Comparison of ENCODE assay signal across 23 mouse cellular contexts in the genomic region with DNA sequence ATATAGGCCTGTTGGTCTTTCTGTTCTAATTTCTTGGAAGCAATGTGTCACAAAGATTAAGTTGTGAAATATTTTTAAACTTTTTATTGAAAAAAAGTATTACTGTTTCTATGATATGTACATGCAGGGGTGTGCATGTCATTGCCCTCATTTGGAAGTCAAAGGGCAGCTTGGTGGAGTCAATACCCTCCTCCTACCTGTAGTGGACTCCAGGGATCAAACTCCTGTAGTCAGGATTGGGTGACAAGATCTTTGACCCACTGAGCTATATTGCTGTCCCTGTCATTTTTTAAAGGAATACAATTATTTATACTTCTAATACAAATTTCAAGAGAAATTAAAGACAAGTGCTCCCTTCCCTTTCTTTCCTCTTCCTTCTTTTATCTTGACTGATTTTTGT.
"Had no signal": no experiment of that assay in that cellular context is flagged by ENCODE, and none has a peak within 500 bp of the region (broad histone marks: within the 10 kb centered on the region; RNA-seq: fewer than 3 reads in every experiment).

No protein-coding gene starts in this region.

- DNase-seq: gastrocnemius, adult 2 months; gastrocnemius, postnatal 10 days; gastrocnemius, postnatal 25 days; heart, adult 18-20 months; heart, postnatal 10 days; heart, postnatal 4 days; kidney, postnatal 10 days; kidney, postnatal 4 days had no signal

- H3K4me2 ChIP-seq: heart, embryonic 12.5 days; hindbrain, embryonic 12.5 days; hindbrain, embryonic 14.5 days; intestine, embryonic 15.5 days; limb, embryonic 12.5 days; liver, embryonic 11.5 days had no signal

- H3K4me3 ChIP-seq: gastrocnemius, adult 2 months; heart, embryonic 10.5 days; heart, embryonic 12.5 days; hindbrain, embryonic 10.5 days; hindbrain, embryonic 12.5 days; intestine, embryonic 15.5 days; layer of hippocampus, adult 2 months; left cerebral cortex, adult 2 months; limb, embryonic 10.5 days; limb, embryonic 12.5 days had no signal

- H3K9ac ChIP-seq: heart, embryonic 12.5 days; hindbrain, embryonic 12.5 days; hindbrain, embryonic 14.5 days; intestine, embryonic 15.5 days; limb, embryonic 12.5 days; liver, embryonic 14.5 days had no signal

- H3K9me3 ChIP-seq: heart, embryonic 10.5 days; heart, embryonic 12.5 days; hindbrain, embryonic 10.5 days; hindbrain, embryonic 12.5 days; intestine, embryonic 15.5 days; limb, embryonic 10.5 days; limb, embryonic 12.5 days had no signal

- ATAC-seq: hindbrain, embryonic 16.5 days; inflammation-experienced regulatory T-cells, adult 6 months; intestine, embryonic 15.5 days; intestine, postnatal 0 days had no signal

- H3K27me3 ChIP-seq: heart, embryonic 12.5 days; hindbrain, embryonic 12.5 days; intestine, embryonic 15.5 days; limb, embryonic 12.5 days had no signal

- H3K4me1 ChIP-seq: heart, embryonic 10.5 days; heart, embryonic 12.5 days; hindbrain, embryonic 10.5 days; hindbrain, embryonic 12.5 days; intestine, embryonic 15.5 days; limb, embryonic 10.5 days; limb, embryonic 12.5 days had no signal

- H3K27ac ChIP-seq: gastrocnemius, adult 2 months; heart, embryonic 10.5 days; hindbrain, embryonic 10.5 days; hindbrain, embryonic 12.5 days; hindbrain, embryonic 14.5 days; intestine, embryonic 15.5 days; layer of hippocampus, adult 2 months; left cerebral cortex, adult 2 months; limb, embryonic 10.5 days; limb, embryonic 12.5 days; liver, embryonic 14.5 days had no signal

- H3K36me3 ChIP-seq: heart, embryonic 10.5 days; heart, embryonic 12.5 days; hindbrain, embryonic 10.5 days; hindbrain, embryonic 12.5 days; intestine, embryonic 15.5 days; limb, embryonic 10.5 days; limb, embryonic 12.5 days had no signal
